ENCODE assay signal across 14 mouse cellular contexts in the genomic region with DNA sequence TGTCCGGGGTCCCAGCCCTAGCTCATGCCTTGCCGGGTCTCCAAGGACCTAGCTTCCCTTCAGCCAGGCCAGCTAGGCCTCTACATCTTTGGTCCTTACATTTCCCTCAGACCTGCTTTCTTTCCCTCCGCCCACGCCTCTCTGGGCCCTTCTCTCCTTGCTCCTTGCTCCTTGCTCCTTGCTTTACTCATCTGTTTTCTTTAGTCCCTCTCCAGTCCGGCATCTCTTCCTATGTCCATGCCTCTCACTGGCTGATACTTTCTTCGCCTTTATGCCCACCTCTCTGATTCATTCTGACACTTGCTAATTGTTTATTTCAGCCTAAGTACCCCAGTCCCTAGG. TPM values are rescaled to one million over a fixed set of nuclear protein-coding genes. Genes with fewer than 3 reads are reported as not detected.
DNase-seq lines count a peak whose midpoint lies in the region; ATAC-seq lines count a peak whose summit lies in the region.
"Had no signal": no experiment of that assay in that cellular context is flagged by ENCODE, and none has a peak within 500 bp of the region (broad histone marks: within the 10 kb centered on the region; RNA-seq: fewer than 3 reads in every experiment).

No protein-coding gene starts in this region.

- H3K4me3 ChIP-seq in heart, embryonic 12.5 days: 0 out of 2 replicates have a peak overlapping the region, but pooled peaks have one; percentile 53
- H3K4me3 ChIP-seq in neural tube, embryonic 11.5 days (ENCODE audit: low read depth, low read length): no peak overlapping the region
- H3K4me3 ChIP-seq in neural tube, embryonic 15.5 days (replicated peaks): no peak overlapping the region
- H3K4me3 ChIP-seq in embryonic facial prominence, embryonic 15.5 days (replicated peaks): no peak overlapping the region
- H3K4me3 ChIP-seq in neural tube, embryonic 13.5 days: no peak overlapping the region

- intact Hi-C loops in gastrocnemius, postnatal 14 days (cut with DNase I; ENCODE audit: low total_unique reads): loop anchor here (10.0 kb wide), 1 partner anchor 224 kb away; no protein-coding TSS in a partner anchor

- ATAC-seq in heart, embryonic 12.5 days (ENCODE audit: insufficient number of reproducible peaks, low FRiP score): no peak
- ATAC-seq in neural tube, embryonic 11.5 days (ENCODE audit: insufficient read depth, low FRiP score, low TSS enrichment): no peak
- ATAC-seq in neural tube, embryonic 15.5 days (ENCODE audit: low FRiP score): no peak
- no peak for ATAC-seq in embryonic facial prominence, embryonic 15.5 days (ENCODE audit: insufficient number of reproducible peaks, low FRiP score, low TSS enrichment, low read depth)
- ATAC-seq in neural tube, embryonic 13.5 days (ENCODE audit: low read depth): no peak

- H3K27ac ChIP-seq in heart, embryonic 12.5 days (ENCODE audit: poor library complexity, severe bottlenecking): no peak overlapping the region
- H3K27ac ChIP-seq in neural tube, embryonic 11.5 days (ENCODE audit: low read depth, low read length): no peak overlapping the region
- no peak overlapping the region for H3K27ac ChIP-seq in neural tube, embryonic 15.5 days (replicated peaks)
- no peak overlapping the region for H3K27ac ChIP-seq in embryonic facial prominence, embryonic 15.5 days (replicated peaks)
- H3K27ac ChIP-seq in neural tube, embryonic 13.5 days (replicated peaks): no peak overlapping the region

- H3K27me3 ChIP-seq in heart, embryonic 12.5 days (replicated peaks): peaks cover 96% of the 10 kb centered on the region
- H3K27me3 ChIP-seq in neural tube, embryonic 11.5 days (ENCODE audit: control insufficient read depth, insufficient read depth, low read length): peaks cover 87% of the 10 kb centered on the region
- peaks cover 92% of the 10 kb centered on the region for H3K27me3 ChIP-seq in neural tube, embryonic 15.5 days (replicated peaks)
- H3K27me3 ChIP-seq in embryonic facial prominence, embryonic 15.5 days: peaks cover 96% of the 10 kb centered on the region
- H3K27me3 ChIP-seq in neural tube, embryonic 13.5 days: peaks cover 99% of the 10 kb centered on the region

- peaks cover 31% of the 10 kb centered on the region for H3K4me1 ChIP-seq in heart, embryonic 12.5 days (replicated peaks)
- peaks cover 10% of the 10 kb centered on the region for H3K4me1 ChIP-seq in neural tube, embryonic 11.5 days (ENCODE audit: control insufficient read depth, insufficient read depth, low read length)
- H3K4me1 ChIP-seq in neural tube, embryonic 15.5 days: peaks cover 28% of the 10 kb centered on the region
- peaks cover 30% of the 10 kb centered on the region for H3K4me1 ChIP-seq in embryonic facial prominence, embryonic 15.5 days
- H3K4me1 ChIP-seq in neural tube, embryonic 13.5 days (replicated peaks): peaks cover 28% of the 10 kb centered on the region

- H3K36me3 ChIP-seq in heart, embryonic 12.5 days: no peaks in the 10 kb centered on the region
- no peaks in the 10 kb centered on the region for H3K36me3 ChIP-seq in neural tube, embryonic 11.5 days (ENCODE audit: control insufficient read depth, insufficient read depth, low read length)
- no peaks in the 10 kb centered on the region for H3K36me3 ChIP-seq in neural tube, embryonic 15.5 days
- no peaks in the 10 kb centered on the region for H3K36me3 ChIP-seq in embryonic facial prominence, embryonic 15.5 days
- no peaks in the 10 kb centered on the region for H3K36me3 ChIP-seq in neural tube, embryonic 13.5 days

- H3K4me2 ChIP-seq in heart, embryonic 12.5 days: peak overlapping the region; percentile 80; the same call in 1 of the 2 replicates
- H3K4me2 ChIP-seq in neural tube, embryonic 11.5 days (ENCODE audit: low read depth): no peak overlapping the region
- H3K4me2 ChIP-seq in neural tube, embryonic 15.5 days: no peak overlapping the region
- H3K4me2 ChIP-seq in embryonic facial prominence, embryonic 15.5 days (replicated peaks): 0 out of 2 replicates have a peak overlapping the region, but pooled peaks have one; percentile 93
- H3K4me2 ChIP-seq in neural tube, embryonic 13.5 days: peak overlapping the region; percentile 62; the same call in 1 of the 2 replicates

- H3K9me3 ChIP-seq in heart, embryonic 12.5 days (replicated peaks): no peaks in the 10 kb centered on the region
- H3K9me3 ChIP-seq in neural tube, embryonic 11.5 days (ENCODE audit: control insufficient read depth, low read length): no peaks in the 10 kb centered on the region
- H3K9me3 ChIP-seq in neural tube, embryonic 15.5 days (replicated peaks): no peaks in the 10 kb centered on the region
- no peaks in the 10 kb centered on the region for H3K9me3 ChIP-seq in embryonic facial prominence, embryonic 15.5 days (replicated peaks)
- no peaks in the 10 kb centered on the region for H3K9me3 ChIP-seq in neural tube, embryonic 13.5 days

- WGBS in heart, embryonic 12.5 days: 19% methylated on average over 6 of the region's 6 CpGs
- WGBS in neural tube, embryonic 11.5 days: 19% methylated on average over 6 of the region's 6 CpGs
- 16% methylated on average over 6 of the region's 6 CpGs for WGBS in neural tube, embryonic 15.5 days
- WGBS in embryonic facial prominence, embryonic 15.5 days: 30% methylated on average over 6 of the region's 6 CpGs
- 7% methylated on average over 6 of the region's 6 CpGs for WGBS in neural tube, embryonic 13.5 days

- no peak overlapping the region for H3K9ac ChIP-seq in heart, embryonic 12.5 days
- H3K9ac ChIP-seq in neural tube, embryonic 11.5 days (ENCODE audit: low read length): no peak overlapping the region
- no peak overlapping the region for H3K9ac ChIP-seq in neural tube, embryonic 15.5 days (replicated peaks)
- H3K9ac ChIP-seq in embryonic facial prominence, embryonic 15.5 days: no peak overlapping the region
- no peak overlapping the region for H3K9ac ChIP-seq in neural tube, embryonic 13.5 days

- no peak for DNase-seq in heart, adult 8-10 months (ENCODE audit: low spot score)
- DNase-seq in neural tube, embryonic 11.5 days (ENCODE audit: low spot score): peak; percentile 43
- no peak for DNase-seq in gastrocnemius, postnatal 14 days
- DNase-seq: cerebellum, adult 9-10 months; gastrocnemius, postnatal 10 days; kidney, postnatal 36 days; thymus, postnatal 25 days had no signal

RNA-seq across cellular contexts. Expression of gene Gata2, which starts 2.7 kb away (rescaled TPM):
- 20.8 and 21.3 TPM in 2 replicates for polyA plus RNA-seq in heart, embryonic 12.5 days (2016; fragmentation: Nextera tagmentation; extraction: Ambion mirVana)
- total RNA-seq in heart, adult 8-10 months (2022): 10 to 100 TPM; 13.5 to 20.0 (median 17.4) TPM
- 8.3 and 8.9 TPM in 2 replicates for polyA plus RNA-seq in neural tube, embryonic 11.5 days (2014; fragmentation: Nextera tagmentation; extraction: Ambion mirVana)
- 7.2 and 14.3 TPM in 2 replicates for polyA plus RNA-seq in neural tube, embryonic 15.5 days (2015; fragmentation: Nextera tagmentation; extraction: Ambion mirVana)
- 43.8 and 56.3 TPM in 2 replicates for polyA plus RNA-seq in embryonic facial prominence, embryonic 15.5 days (2015; fragmentation: Nextera tagmentation; extraction: Ambion mirVana)
- 6.8 and 6.9 TPM in 2 replicates for polyA plus RNA-seq in neural tube, embryonic 13.5 days (2015; fragmentation: Nextera tagmentation; extraction: Ambion mirVana)
- 1 to 10 TPM; 5.4 to 7.4 TPM for total RNA-seq in gastrocnemius, postnatal 14 days (2021)

RNA-seq across cellular contexts. Expression of gene Dnajb8, which starts 31.1 kb away (rescaled TPM):
- not detected in 2 replicates for polyA plus RNA-seq in heart, embryonic 12.5 days (2016; fragmentation: Nextera tagmentation; extraction: Ambion mirVana)
- not detected for total RNA-seq in heart, adult 8-10 months (2022)
- not detected in 2 replicates for polyA plus RNA-seq in neural tube, embryonic 11.5 days (2014; fragmentation: Nextera tagmentation; extraction: Ambion mirVana)
- not detected in 2 replicates for polyA plus RNA-seq in neural tube, embryonic 15.5 days (2015; fragmentation: Nextera tagmentation; extraction: Ambion mirVana)
- polyA plus RNA-seq in embryonic facial prominence, embryonic 15.5 days (2015; fragmentation: Nextera tagmentation; extraction: Ambion mirVana): not detected in 2 replicates
- not detected in 2 replicates for polyA plus RNA-seq in neural tube, embryonic 13.5 days (2015; fragmentation: Nextera tagmentation; extraction: Ambion mirVana)
- total RNA-seq in gastrocnemius, postnatal 14 days (2021): not detected
- total RNA-seq: gastrocnemius, postnatal 10 days; hematopoietic stem cell, adult 5-6 weeks; megakaryocyte-erythroid progenitor cell, adult 5-6 weeks had no signal
- polyA plus RNA-seq: spleen, adult 2 months had no signal

Comparison
In these comparisons a context has a peak if more than half of its experiments do, and no peak if none do; other contexts are left out.
1. H3K4me2 ChIP-seq: peak in heart, embryonic 12.5 days (single experiment), embryonic facial prominence, embryonic 15.5 days (single experiment) and neural tube, embryonic 13.5 days (single experiment); none in neural tube, embryonic 11.5 days (single experiment) and neural tube, embryonic 15.5 days (single experiment).